Mouse (Mus musculus) testis, adult 10 weeks (tissue): ENCODE results near the gene Cst13. TPM values are rescaled to one million over a fixed set of nuclear protein-coding genes. Genes with fewer than 3 reads are reported as not detected.

Source experiments
- polyA plus RNA-seq: library from polyadenylated mRNA; stranded (reverse); fragments of 350-450 nt; fragmentation: Illumina TruSeq; extraction: RNeasy Lipid Tissue Mini Kit (QIAGEN cat#74804); gene quantifications from one replicate; pipeline ENCODE4 v1.2.3, GENCODE M21; 2014; ENCODE audit warnings: low read depth, low replicate concordance

Gene Cst13
- 338 TPM for polyA plus RNA-seq

DNA sequence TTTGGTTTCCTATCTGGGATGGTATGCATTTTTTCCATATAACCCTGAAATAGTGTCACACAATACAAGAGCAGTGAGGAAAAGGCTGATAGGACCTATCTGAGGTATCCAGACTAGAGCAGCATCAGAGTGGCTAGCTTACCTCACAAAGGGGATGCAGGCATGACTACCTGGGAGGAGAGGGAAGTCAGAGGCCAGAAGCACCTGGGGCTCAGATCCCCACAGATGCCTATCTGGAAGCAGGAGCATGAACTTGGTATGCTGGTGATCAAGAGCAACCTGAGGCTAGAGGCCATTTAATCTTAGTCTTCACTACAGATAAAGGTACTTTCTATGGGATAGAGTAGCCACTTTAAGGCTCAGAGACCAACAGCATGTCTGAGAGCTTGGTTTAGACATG, at the start of gene Cst13:
Gene Cst13, plus strand, starts transcription at position 173 of the 400 bp plus-strand sequence.

DNA sequence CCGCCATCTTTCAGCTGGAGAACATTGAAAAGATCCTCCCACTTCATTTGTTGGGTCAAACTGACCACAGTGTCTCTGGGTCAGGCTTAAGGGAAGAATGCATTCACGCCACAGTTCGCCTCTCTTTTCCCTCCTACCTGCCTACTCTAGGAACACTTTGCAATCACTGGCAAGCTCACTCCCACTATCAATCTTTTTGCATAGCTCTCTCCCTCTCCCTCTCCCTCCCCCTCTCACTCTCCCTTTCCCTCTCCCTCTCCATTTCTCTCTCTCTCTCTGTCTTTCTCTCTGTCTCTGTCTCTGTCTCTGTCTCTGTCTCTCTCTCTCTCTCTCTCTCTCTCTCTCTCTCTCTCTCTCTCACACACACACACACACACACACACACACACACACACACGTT, 48.5 kb upstream of the Cst13 start, which contains the start of gene Cst11:
Gene Cst11, minus strand, starts transcription at position 101 of the 400 bp plus-strand sequence.

DNA sequence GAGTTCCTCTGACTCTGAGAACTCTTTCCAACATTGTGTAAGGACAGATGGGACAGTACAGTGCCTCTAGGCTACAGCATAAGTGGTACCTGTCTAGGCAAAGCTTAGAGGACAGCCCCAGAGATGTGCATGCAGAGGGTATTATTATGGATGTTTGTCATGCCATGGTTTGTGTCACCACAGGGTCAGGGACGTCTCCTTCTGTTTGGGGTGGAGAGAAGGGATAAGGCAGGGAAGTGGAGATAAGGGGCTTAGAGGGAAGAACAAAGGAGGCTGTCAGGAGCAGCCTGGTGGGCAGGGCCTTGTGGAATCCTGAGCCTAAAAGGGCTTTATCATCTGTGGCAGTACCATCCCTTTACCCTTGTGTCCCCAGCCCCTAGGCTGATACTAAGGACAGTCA, 38.2 kb upstream of the Cst13 start, which contains the start of gene 8030411F24Rik:
Gene 8030411F24Rik, plus strand, starts transcription at position 301 of the 400 bp plus-strand sequence.

DNA sequence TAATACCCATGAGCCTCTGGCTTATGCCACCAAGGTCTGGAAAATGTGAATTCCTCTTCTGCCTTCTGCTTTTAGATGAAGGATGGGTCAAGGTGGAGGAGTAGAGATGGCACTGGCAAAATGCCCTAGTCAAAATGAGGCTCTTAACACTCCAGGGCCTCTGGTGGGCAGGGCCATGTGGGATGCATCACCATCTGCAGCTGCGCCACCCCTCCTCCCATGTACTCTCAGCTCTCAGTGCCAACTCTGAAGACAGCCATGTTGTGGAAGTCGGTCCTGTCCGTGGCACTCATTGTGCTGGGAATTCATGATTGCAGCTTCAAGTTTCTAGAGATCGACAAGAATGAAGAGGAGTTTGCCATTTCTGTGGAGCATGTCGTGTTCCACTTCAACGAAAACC, 30.7 kb upstream of the Cst13 start, which contains the start of gene Cst12:
Gene Cst12, plus strand, starts transcription at position 220 of the 400 bp plus-strand sequence.

DNA sequence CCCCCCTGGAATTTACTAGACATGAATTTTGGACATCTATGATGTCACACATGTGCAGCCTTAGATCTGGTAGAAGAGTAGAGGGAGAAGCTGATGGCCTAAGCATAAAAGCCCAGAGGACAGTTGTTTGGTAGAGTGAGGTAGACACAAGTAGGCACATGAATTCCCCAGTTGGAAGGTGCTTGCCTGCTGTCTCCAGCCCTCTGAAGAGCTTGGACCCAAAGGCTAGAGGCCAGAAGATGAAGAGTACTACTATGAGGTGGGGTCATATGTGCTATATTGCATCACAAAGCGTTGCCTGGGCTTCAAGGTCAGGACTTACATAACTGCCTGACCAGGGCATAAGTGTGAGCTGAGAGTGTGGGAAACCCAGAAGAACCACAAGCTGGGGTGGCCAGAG, 21.4 kb upstream of the Cst13 start, which contains the start of gene Cst8:
Gene Cst8, plus strand, starts transcription at position 301 of the 400 bp plus-strand sequence.

DNA sequence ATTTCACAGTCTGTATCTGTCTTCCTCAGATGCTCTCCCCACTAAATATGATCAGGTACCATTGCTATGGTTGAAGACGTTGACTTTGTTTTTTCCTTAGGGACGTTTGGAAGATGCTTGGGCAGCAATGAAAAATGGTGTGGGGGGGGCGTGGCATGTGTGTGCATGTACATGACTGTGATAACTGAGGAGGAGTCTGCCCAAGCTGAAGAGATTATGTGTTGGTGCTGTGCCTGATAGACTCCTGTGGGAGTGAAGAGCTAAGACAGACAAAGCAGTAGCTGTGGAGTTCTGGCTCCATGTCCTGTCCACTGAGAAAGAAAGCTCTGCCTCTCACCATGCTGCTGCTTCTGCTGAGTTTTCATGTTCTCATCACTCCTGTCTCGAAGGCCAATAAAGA, 15.0 kb downstream of the Cst13 start, which contains the start of gene Cst9:
Gene Cst9, plus strand, starts transcription at position 236 of the 400 bp plus-strand sequence.

DNA sequence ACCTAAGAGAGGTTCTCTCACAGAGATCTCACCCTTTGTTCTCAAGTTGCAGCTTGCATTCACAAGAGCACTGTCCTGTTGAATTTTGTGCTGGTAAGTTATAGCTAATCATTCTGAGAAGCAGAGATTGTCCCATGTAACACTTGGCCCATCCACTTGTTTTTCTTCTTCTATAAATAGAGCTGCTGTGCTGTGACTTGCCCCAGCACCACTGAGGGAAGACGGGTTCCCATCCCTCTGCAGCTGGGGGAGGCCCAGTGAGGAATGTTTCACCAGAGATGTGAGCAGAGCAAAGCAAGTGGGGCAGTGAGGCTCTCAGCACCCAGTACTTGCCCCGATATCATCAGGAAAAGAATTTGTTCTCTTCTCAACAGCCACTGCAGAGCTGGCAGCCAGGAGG, 45.1 kb downstream of the Cst13 start, which contains the start of gene 9230104L09Rik:
Gene 9230104L09Rik, minus strand, starts transcription at position 73 of the 400 bp plus-strand sequence.

DNA sequence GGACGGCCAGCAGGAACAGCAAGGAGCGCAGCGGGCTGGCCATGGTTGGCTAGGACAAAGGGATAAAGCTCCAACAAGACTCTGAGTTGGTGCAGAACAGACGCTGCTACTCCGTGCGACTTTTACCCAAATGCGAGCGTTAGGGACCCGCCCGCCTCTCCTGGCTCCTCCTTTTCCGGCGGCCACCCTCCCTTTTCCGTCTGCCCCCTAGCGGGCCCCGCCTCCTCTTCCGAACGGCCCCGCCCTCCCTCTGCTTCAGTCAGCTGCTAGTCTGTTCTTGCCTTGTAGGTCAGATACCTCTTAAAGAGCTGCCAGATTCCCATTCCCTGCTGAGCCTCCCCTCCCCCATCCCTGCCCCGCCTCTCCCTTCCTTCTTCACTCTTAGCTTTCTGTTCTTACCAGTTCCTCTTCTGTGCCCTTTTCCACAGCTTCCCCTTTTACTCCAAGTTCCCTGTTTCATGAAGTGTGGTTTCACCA, 55.5 kb downstream of the Cst13 start, which contains the start of gene Cst3:
Gene Cst3, minus strand, starts transcription at position 358 of the 477 bp plus-strand sequence.

Other genes starting within 250 kb of the Cst13 start
- gene Nxt1, start 147.5 kb upstream of the Cst13 start, polyA plus RNA-seq = 44.3 TPM
- 24.6 TPM for gene Gzf1, start 139.1 kb upstream of the Cst13 start, polyA plus RNA-seq
- 3.0 TPM for gene Napb, start 87.6 kb upstream of the Cst13 start, polyA plus RNA-seq
- 160 TPM for gene Cstl1, start 69.7 kb upstream of the Cst13 start, polyA plus RNA-seq
- 0.56 TPM for gene Cst11, start 48.6 kb upstream of the Cst13 start, polyA plus RNA-seq
- gene 8030411F24Rik, start 38.1 kb upstream of the Cst13 start, polyA plus RNA-seq = 61.1 TPM
- gene Cst12, start 30.7 kb upstream of the Cst13 start, polyA plus RNA-seq = 377 TPM
- 1,021 TPM for gene Cst8, start 21.3 kb upstream of the Cst13 start, polyA plus RNA-seq
- gene Cst9, start 15.1 kb downstream of the Cst13 start, polyA plus RNA-seq = 758 TPM
- gene 9230104L09Rik, start 45.0 kb downstream of the Cst13 start, polyA plus RNA-seq = 84.1 TPM
- 22.5 TPM for gene Cst3, start 55.6 kb downstream of the Cst13 start, polyA plus RNA-seq
- not detected for gene Gm1330, start 183.2 kb downstream of the Cst13 start, polyA plus RNA-seq
- gene Gm10750, start 197.2 kb downstream of the Cst13 start, polyA plus RNA-seq = 0.91 TPM